Mouse (Mus musculus): ENCODE measurements around the gene Cldn16. TPM values are rescaled to one million over a fixed set of nuclear protein-coding genes. Genes with fewer than 3 reads are reported as not detected.
"Not testable (repeated sequence)": the region's sequence is repeated elsewhere in the genome, so short reads cannot be mapped to it uniquely, and the experiment has no call there.

The Cldn16 gene
- total RNA-seq (2014; fragmentation: Nextera tagmentation) (not detected in 2 replicates), total RNA-seq (2017) (not detected in 2 replicates)

DNA sequence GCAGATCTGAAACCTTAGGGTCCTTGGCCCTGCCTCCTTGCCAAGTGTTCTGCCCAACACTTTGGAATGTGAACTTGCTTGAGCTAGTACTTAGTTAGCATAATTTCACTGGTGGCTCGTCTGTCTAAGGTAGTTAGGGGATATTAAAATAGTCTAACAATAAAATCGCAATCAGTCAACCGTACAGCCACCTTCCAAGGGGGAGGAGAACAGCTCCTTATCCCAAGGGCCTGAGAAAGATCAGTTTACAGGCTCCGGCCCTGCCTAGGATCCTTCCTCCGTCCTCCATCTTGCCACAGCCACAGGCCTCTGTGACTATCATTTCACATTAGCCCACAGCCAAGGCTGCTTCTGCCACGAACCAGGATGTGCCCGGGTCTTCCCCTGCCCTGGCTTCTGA is at the start of gene Cldn16:
Cldn16 (plus strand) TSS at position 301 of the 400 bp plus-strand sequence.
- no peak for ATAC-seq (replicated peaks; ENCODE audit: poor library complexity, severe bottlenecking)

DNA sequence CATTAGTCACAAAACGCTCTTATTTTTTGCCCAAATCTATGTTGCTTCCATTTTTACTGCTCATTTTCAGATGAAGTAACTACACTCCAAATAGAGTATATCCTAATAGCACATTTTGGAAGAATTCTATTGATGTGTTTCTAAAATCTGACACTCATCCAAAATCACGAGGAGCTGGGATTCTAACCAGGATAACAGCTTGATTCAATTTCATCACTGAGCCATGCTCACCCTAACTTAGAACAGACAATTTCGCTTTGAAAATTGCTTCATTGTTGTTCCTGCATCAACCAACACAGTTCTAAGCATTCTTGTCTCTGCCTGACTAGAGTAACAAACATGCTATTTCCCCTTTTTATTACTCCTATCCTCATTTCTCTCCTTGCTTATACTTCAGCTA is 44.3 kb upstream of the Cldn16 start:
- ATAC-seq (replicated peaks; ENCODE audit: poor library complexity, severe bottlenecking): no peak

DNA sequence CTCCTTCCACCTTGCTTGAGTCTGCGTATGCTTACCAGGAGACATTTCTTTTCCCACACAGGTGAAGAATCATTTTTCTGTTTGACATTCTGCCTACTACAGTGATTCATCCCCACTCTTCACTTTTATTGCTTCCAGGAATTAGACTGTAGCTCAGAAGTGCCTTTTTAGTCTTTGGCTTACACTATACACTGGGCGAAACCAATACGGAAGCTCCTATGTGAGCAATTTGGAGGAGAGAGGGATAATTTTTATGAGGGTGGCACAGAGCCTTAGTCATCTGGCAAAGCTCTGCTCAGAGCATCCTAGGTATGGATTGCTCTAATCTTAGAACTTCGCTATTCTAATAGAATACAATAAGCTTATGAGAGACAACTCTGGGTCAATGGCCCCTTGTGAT is 40.9 kb upstream of the Cldn16 start:
- ATAC-seq (replicated peaks; ENCODE audit: poor library complexity, severe bottlenecking): no peak

DNA sequence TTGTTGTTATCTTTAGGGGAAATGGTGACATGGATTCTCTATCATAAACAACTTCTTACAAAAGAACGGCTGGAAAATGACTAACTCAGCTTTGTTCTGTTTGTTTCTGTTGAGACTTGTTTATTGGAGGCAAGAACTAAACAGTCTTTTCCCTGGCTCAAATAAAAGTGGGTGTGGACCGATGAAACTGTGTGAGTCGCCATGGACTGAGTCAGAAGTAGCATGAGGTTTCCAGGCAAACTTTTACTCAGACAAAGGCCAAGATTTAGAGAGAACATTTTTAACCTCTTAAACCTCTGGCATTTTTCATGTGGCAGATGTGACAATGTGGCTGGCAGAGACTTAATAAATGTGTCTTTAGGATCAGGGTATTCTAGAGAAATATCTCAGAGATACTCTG is 32.7 kb upstream of the Cldn16 start:
- no peak for ATAC-seq (replicated peaks; ENCODE audit: poor library complexity, severe bottlenecking)

DNA sequence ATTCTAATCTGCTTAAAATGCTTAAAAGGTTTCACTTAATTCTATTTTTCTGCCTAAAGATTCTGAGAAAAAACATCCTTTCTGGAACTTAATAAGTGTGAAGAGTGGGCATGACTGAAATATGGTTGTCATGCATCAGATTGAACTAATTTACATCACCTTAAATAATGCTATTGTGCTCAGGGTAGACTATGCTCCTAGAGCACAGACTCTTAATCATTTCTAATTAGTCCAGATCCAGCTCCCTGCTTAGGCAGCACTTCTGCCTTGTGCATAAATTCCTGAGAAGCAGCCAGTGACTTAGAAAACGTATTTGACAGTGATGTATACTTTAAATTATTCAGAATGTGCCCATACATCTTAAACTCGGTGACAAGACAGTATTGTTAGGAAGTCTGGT is 29.4 kb upstream of the Cldn16 start:
- no peak for ATAC-seq (replicated peaks; ENCODE audit: poor library complexity, severe bottlenecking)

DNA sequence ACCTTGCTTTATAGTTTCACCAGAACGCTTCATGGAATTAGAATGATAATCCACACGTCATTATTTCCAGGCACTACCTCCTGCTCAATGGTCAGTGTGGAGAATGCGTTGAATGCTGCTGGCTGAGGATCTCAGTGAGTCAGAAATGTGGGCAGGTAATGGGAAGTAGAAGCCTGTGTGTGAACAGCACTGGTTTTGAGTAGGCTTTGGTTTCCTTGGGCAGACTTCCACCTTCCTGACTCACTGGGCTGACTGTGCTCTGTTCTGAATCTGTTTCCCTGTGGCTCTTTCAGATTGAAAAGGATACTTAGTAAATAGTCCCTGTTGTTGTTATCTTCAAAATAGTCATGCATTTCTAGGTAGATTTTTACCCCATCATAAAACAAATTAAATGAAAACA is 22.9 kb upstream of the Cldn16 start:
- ATAC-seq (replicated peaks; ENCODE audit: poor library complexity, severe bottlenecking): no peak

DNA sequence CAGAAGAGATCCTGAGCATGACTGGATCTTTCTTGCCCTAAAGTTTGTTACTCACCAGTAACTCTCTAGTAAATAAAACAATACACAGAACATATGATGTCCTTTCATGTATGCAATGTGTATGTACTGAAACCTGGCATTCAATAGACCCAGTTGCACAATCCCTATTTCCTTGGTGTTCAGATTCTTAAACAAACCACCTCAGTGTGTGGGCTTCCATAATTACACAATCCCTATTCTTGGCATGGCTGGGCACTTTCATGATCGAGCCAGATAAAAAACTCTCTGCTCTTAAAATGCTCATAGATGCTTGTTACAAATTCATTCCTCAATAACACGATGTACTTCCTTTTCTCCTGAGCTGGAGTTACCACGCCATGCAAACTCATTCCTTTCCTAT is 21.8 kb upstream of the Cldn16 start:
- no peak for ATAC-seq (replicated peaks; ENCODE audit: poor library complexity, severe bottlenecking)

DNA sequence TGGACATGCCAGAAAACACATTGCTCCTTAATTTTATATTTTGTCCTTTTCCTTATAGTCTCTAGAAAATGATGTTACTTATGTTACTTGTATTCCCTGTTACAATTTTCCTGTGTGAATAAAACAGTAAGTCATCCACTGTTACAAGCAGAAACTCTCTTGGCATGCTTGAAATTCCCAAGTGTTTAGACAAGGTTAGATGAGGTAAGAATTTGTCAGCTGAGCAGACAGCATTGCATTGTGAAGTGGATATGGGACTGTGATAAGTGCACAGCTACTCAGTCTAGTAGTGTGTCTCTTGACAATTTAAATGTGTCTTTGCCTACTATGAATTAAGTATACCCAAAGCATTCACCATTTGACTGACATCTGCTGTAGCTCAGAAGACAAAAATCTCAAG is 18.1 kb upstream of the Cldn16 start:
- ATAC-seq (replicated peaks; ENCODE audit: poor library complexity, severe bottlenecking): no peak

DNA sequence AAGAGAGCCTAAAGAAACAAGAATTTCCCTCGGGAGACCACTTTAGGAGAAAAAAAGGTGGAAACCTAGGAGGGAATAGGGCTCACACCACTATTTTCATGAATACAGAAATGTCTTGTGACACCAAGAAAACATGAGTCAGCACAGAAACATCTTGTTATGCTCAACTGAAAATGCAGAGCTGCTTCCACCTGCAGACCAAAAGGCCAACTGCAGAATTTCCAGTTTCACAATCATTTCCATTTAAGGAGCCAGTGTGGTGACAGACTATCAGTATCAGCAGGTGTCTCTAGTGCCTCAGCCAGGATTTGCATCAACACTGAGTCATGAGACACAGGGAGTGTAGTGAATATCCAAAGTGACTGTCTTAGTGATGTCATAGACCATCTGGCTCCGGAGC is 15.3 kb upstream of the Cldn16 start:
- peak; percentile 96 for ATAC-seq (replicated peaks; ENCODE audit: poor library complexity, severe bottlenecking)

DNA sequence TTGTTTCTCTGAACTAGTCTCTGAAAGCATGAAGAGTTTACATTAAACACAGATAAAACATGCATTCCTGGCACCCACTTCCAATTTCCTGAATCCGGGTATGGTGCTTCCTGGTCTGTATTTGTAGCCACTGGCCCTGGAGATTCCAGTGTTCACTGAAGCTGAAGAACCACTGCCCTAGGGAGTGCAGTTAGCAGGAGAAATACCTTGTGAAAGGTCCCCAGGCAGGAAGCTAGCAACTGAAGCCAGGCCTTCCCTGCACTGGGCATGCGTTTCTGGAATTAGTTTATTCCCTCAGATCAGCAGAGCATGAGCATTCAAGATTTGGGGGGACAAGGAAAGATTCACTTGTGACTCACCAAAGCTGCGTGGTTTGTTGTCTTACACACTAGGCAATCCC is 8.8 kb upstream of the Cldn16 start:
- no peak for ATAC-seq (replicated peaks; ENCODE audit: poor library complexity, severe bottlenecking)

DNA sequence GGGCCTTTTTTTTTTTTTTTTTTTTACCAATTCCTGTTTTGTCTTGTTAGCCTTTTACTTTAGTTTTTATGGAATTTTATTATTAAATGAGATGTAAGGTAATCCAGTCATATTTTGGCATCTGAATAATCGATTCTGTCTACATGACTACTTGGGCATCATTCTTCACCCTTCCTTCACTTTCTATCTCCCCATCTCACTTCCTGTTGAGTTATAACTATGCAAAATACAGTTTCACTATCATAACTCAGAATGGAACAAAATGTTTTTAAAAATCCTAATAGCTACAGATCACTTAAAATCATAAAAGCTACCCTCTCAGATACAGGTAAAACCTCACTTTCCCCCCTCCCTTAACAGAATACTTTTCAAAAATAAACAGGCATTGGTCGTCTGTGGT is 6.8 kb upstream of the Cldn16 start:
- no peak for ATAC-seq (replicated peaks; ENCODE audit: poor library complexity, severe bottlenecking)

DNA sequence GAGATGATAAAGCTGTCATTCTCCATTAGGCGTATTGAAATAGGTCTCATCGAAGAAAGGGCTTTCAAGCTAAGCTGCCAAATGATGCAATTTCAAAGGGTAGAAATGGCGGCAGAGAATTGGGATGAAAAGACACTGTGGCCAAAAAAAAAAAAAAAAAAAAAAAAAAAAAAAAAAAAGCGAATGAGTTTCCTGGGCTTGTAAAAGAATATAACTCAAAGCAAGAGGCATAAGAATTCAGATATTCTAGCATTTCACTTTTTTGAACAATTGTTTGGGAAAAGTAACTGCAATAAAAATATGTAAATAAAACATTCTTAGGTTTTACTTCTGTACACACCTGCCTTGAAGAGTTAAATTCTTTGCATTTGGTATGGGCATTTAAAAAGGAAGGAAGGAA is 3.6 kb downstream of the Cldn16 start:
- no peak for ATAC-seq (replicated peaks; ENCODE audit: poor library complexity, severe bottlenecking)

DNA sequence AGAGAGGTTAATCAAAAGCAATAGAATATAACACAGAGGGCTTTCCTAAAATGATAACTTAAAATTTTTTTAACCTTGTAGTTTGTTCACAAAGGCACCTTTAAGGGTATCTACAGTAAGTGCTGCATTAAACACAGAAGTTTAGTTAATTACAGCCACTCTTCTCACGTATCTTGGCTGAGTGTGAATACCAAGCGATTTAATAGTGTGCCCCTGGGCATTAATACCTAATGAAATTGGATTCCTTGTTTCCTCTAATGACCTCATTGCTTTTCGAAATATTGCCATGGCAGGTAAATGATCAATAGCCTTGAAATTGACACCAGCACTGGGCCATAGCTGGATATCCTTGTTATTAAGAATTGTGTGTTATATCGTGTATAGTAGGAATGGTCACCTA is 8.3 kb downstream of the Cldn16 start:
- no peak for ATAC-seq (replicated peaks; ENCODE audit: poor library complexity, severe bottlenecking)

DNA sequence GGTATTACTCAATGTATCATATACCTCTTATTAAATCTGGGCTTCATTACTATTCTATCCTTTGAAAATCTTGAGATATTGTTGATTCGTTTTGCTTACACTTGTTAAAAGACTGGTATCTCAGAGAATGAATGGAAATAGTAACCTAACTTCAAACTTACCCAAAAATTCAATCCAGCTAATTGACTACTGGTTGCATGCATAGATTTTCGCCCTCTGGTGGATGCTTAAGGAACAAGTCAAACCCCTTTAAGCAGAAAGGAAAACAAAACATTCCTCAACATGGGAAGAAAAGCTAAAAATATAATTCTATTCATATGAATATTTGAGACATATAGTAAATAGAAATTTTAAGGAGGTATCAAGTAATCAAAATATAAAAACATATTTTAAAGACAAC is 32.8 kb downstream of the Cldn16 start:
- ATAC-seq (replicated peaks; ENCODE audit: poor library complexity, severe bottlenecking): no peak

DNA sequence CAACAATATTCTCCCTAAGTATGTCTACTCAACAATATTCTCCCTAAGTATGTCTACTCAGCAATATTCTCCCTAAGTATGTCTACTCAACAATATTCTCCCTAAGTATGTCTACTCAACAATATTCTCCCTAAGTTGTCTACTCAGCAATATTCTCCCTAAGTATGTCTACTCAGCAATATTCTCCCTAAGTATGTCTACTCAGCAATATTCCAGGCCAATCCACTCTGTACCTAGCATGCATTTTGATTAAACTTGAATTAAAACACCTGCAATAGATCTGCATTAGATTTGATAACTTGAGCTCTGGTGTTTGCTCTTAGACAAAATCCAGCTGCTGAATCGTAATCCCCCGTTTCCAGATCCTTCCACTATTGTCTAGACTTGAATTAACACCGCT is 36.8 kb downstream of the Cldn16 start:
- not testable (repeated sequence) for ATAC-seq (replicated peaks; ENCODE audit: poor library complexity, severe bottlenecking)

DNA sequence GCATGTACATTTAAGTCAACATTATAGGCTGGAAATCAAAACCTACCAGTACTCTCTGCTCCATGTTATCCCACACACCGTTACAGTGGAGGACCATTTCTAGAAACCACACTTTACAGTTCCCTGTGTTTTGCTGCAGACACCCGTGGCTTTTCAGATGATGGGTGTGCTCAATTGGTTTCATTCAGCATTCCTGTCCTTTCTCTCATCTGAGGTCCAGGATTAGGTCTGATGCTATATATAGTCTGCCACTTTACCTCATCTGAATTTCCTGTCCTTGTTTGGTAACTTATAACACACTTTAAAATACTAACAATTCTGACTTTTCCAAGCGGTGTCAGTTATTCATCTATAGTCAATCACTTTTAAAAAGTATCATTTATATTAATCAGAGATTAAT is 37.8 kb downstream of the Cldn16 start:
- ATAC-seq (replicated peaks; ENCODE audit: poor library complexity, severe bottlenecking): no peak

DNA sequence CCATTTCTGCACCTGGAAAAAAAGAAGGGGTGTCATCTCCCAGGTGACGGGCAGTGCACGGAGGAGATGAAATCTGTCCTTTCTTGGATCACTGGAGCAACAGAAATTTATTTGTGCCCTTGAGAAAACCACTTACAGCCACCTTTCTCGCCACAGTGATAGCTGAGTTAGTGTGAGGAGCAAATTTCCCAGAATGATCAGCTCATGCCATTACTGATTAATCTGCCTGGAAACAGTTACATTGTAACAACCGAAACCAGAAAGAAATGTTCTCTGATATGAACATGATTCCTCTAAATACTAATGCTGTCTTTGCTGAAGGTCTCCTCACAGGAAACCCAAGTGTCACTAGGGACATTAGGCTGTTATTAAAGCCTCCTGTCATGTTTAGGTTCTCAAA is 42.0 kb downstream of the Cldn16 start:
- no peak for ATAC-seq (replicated peaks; ENCODE audit: poor library complexity, severe bottlenecking)

DNA sequence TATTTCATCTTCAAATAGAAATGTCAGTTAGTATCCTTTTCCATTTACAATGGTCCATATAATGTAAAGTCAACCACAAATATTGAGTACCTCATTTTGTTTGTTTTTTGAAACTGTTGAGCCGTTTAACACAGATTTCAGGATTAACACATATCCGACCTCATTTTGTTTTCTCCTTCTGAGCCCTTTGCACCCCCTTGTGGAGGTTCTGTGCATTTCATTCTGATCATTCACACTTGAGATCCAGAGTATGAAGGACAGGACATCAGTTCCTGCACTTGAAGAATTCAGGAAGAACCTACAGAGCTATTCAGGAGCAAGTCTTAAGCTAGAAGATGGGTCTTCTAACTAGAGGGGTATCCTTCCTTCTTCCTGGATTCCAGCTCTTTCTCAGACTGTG is 56.7 kb downstream of the Cldn16 start:
- ATAC-seq (replicated peaks; ENCODE audit: poor library complexity, severe bottlenecking): peak; percentile 42; the same call in 1 of the 2 replicates

DNA sequence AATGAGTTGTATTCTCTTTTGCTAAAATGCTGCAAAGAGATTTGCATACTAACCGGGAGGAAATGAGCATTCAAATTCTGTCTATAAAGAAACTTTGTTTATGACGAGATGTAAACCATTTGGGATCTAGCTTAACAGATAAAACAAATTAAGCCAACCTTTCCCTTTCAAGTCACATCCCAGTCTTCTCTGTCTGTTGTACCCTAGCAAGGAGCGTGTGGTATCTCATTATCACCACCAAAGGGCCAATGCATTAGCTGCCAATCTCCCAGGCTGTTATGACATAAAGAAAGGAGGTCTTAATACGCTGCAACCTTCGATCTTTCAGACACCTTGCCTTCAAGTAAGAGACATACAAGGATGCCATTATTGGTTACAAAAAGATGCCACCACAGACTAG is 62.9 kb downstream of the Cldn16 start:
- ATAC-seq (replicated peaks; ENCODE audit: poor library complexity, severe bottlenecking): no peak

DNA sequence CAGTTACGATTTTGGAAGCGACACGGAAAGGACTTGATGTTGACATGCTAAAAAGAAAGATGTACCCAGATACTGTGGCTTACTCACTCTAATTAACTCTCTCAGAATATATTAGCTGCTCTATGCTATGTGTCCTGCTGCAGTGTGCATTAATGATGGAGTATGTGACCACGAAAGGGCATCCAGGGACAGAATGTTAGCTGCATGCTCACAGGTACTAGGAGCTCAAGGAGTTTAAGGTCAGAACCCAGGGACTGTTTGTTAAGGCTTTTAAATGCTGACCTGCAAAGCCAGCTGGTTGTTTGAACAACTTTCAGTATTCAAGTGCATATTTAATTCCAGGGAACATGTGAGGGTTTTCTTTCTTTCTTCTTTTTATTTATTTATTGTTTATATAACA is 63.7 kb downstream of the Cldn16 start, which contains the start of gene Tmem207:
Tmem207 (minus strand) TSS at position 101 of the 400 bp plus-strand sequence.
- ATAC-seq (replicated peaks; ENCODE audit: poor library complexity, severe bottlenecking): no peak

DNA sequence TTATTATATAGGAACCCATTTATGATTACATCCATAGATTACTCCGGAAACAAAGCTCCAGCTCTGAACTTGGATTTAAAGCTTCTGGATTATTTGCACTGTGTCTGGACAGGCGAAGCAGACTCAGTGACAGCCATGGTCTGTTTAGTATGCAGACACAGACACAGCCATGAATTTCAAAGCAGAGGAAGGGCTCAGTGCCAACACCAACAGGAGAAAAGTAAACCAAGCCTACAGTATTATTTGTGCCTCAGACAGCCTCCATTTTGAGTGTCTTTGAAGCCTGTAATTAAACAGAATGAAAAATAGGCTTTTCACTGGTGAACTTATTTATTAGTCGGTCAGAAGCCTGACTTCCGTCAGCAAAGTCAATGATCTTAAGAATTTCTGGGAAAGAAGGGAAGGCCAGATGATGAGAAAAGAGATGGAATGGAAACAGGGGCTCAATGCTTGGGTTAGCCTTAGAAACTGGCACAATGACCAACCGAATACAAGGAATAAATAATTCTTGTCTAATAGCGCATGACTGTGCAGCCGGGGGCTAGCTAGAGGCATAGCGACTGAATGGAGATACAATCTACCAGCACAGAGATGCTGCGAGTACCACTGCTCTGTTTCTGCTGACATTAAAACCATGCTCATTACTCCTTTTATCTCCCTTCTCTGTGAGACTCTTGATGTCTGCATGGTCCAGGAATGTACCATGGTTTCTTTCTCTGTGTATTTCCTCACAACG is 65.2 kb downstream of the Cldn16 start:
- no peak for ATAC-seq (replicated peaks; ENCODE audit: poor library complexity, severe bottlenecking)

DNA sequence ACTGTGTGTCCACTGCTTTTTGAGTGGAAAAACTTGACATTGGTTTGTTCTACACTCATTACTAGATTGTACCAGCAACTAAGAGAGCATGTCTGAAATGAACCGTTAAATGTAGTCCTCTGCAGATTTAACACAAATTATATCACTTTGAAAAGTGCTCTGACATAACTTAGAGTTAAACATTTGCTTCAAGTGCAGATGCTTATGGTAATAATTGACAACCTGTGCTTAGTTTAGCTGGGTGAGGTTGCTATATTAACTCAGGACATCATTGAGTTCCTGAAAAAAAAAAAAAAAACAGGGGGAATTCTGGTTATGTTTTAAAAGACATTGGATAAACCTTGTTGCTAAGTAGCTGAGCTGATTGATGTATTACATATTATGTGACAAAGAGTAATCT is 67.5 kb downstream of the Cldn16 start:
- no peak for ATAC-seq (replicated peaks; ENCODE audit: poor library complexity, severe bottlenecking)

DNA sequence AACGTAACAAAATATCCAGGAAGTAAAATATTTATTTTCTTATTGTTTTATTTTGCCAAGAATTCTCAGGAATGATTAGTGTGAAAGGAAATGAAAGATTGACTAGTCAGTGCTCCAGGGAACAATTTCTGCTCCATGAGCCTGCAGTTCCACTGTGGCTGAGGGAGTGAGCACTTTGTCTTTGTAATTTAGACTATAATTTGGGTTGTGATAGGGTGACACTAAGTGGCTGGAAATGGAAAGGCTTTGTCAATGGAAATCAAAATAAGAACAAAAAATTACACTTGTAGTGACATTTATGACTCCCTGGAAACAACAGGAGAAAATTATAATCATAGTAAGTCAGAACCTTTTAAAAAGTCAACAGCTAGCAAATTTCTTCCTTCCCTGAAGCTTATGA is 69.4 kb downstream of the Cldn16 start:
- ATAC-seq (replicated peaks; ENCODE audit: poor library complexity, severe bottlenecking): no peak
